Mouse (Mus musculus): ENCODE measurements around the gene Xlr4a.
"Not testable (repeated sequence)": the region's sequence is repeated elsewhere in the genome, so short reads cannot be mapped to it uniquely, and the experiment has no call there.

Xlr4a gene

GRCm38 (mm10) chrX:73082267-73083055 lies at the start of gene Xlr4a:
Gene Xlr4a, minus strand, starts transcription at chrX:73082478.
- not testable (repeated sequence) for DNase-seq (ENCODE audit: extremely low spot score)

DNA sequence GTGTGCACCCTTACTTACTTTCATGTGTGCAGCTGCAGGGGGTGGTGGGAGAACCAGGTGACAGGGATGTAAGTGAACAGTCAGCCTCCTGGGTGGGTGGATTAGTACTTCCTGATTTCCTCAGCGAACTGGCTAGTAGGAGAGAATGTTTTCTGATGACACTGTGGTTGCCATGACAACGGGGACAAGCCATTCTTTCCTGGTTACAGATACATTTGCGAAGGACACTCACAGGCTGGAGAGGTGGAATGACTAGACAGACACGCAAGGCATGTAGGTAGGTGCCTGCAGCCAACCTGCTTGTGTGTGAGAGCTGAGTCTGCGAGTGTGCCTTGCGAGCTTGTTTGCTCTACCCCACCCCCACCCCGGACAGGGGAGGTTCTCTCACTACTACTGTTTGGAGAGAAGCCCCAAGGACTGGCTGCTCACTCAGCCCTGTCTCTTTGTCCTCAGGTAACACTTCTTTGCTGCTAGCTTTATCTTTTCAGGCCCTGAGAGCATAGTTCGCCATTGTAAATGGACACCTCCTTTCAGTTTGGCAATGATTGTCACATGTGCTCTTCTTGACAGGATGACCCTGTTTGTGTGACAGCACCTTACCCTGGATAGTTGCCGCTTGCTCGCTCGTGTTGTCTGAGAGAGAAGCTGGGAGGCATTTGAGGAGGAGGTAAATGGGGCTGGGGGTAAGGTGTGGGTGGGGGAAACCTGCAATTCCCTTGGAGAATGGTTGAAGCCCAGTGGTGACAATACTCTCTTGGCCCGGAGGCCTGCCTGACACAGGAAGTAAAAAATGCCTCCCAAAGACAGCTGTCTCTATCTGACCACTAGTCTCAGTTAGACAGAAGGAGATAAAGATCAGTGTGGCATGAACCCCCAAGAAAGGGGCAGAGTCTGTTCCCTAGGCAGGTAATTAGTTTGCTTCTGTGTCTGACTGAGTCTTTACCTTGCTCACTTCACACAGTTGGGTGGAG lies 40.9 kb upstream of the Xlr4a start:
- not testable (repeated sequence) for DNase-seq (ENCODE audit: extremely low spot score)

DNA sequence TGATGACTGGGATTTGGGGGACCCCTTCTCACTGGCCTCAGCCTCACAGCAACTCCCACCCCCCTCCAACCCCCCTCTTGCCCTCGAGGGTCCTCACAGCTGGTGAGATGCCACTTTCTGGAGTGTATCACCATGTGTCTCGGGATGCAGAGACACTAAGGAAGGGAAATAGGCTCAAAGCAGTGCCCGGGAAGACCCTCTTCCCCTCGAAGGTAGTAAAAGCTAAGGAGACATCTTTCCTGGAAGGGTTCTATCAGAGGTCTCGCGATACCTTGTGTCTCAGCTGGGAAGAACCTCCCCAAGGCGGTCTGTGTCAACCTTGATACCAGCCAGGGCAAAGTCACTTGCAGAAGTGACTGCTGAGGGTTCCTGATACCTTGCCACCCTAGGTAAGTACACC lies 34.5 kb upstream of the Xlr4a start, which contains the start of gene Gm14685:
Gm14685 (plus strand) TSS at position 301 of the 400 bp plus-strand sequence.
- not testable (repeated sequence) for DNase-seq (ENCODE audit: extremely low spot score)

- not testable (repeated sequence) for DNase-seq (ENCODE audit: extremely low spot score)
Observed at GRCm38 (mm10) chrX:73096941-73097508, 14.7 kb upstream of the Xlr4a start, which contains the start of gene Xlr3a. Gene Xlr3a, minus strand, starts transcription at chrX:73097095.

DNA sequence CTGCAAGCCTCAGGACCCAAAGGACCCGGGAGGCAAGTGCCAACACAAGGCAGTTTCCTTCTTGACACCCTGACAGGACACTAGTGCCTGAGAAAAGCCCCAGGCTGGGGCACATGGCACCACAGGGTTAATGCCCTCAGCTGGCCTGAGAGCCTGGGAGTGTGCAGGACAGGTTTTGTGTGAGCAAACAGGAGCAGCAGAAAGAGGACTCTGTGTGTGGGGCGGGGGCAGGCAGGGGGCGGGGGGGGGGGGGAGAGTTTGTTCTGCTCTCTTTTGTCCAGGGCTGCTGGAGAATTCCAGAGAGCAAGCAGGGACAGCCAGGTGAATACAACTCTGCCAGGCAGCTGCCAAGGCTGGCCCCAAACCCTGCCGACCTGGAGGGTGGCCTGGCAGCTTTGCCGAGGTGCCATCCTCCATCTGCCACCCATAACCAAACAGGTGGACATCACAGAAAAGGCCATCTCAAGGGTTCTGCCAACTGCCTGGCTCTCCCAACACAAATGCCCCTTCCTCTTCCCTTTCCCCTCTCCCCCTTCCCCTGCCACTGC lies 15.4 kb downstream of the Xlr4a start:
- not testable (repeated sequence) for DNase-seq (ENCODE audit: extremely low spot score)

DNA sequence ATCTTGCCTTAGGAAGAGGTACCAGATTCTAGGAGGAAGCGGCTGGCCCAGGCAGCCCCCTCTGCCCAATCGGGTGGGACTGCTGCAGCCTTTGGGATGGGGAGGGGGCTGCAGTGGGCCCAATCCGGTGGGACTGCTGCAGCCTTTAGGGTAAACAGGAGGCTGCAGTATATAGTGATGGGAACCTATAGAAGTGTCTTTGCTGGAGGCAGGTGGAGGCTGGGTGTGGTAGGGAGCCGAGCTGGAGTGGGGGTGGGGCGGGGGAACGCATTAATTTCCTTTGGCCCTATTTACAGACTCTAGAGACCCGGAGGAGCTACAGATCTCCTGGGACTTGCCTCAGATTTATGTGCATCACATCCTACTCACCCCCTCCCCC lies 17.9 kb downstream of the Xlr4a start, which contains the start of gene Pnma3:
Pnma3 (plus strand) TSS at position 373 of the 379 bp plus-strand sequence.
- no peak for DNase-seq (ENCODE audit: extremely low spot score)

DNA sequence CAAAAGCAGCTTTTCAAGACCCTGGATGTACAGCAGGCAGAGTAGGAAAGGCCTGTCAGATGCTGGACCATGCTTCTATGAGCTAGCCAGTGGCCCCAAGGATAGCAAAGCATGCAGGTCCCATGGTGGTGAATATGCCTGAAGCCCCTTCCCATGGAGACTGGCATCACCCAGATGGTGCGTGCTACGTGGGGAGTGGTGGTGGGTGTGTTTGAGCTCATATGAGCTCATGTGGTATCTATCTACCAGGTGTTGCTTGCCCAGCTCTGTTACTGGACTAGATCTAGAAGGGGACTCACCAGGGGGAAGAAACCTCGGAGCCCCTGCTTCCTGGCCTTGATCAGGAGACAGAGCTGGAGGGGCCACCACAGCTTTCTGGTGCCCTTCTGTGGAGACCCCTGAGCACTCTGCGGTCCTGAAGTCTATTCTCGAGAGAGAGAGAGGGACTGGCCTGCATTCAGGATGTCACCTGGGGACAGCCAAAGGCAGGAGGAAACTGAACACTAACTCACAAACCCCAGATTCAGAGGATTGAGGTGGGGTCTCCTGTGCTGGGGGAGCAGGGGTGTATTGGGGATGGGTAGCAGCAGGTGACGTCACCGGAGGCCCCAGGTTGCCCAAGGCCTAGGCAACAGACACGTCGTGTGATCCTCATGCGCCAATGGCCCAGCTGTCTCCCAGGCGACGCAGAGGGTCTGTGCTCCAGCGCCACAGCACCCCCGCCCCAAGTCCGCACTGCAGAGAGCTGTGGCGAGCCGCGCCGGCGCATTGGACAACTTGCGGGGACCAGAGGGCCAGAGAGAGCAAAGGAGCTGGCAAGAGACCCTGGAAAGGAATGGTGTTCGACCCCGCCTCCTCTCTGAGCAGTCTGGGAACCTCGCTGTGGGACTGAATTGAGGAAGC lies 18.5 kb downstream of the Xlr4a start:
- DNase-seq (ENCODE audit: extremely low spot score) = peak; percentile 24

DNA sequence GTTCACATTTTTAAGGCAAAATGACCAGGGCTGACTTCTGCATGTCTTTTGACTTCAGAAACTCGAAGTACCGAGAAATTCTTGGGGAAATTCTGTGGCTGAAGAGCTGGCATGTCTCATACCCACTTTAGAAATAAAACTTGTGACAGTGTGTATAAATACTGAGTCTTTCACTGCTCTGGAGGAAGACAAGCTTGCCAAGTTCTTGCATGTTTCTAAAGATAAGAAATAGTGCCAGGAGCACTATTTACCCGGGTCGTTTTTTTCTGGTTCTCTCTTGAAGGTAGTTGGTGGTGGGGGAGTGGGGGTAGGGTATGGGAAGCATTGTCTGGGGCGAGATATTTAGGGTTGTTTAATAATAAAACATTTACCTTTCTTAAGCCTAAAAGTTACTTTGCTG lies 20.0 kb downstream of the Xlr4a start:
- DNase-seq (ENCODE audit: extremely low spot score) = no peak

GRCm38 (mm10) chrX:73061528-73061927 lies 20.8 kb downstream of the Xlr4a start:
- DNase-seq (ENCODE audit: extremely low spot score) = no peak

GRCm38 (mm10) chrX:73053860-73054563 lies 28.3 kb downstream of the Xlr4a start:
- peak; percentile 89 for DNase-seq (ENCODE audit: extremely low spot score)

- no peak for DNase-seq (ENCODE audit: extremely low spot score)
Observed at GRCm38 (mm10) chrX:73039666-73040065, 42.6 kb downstream of the Xlr4a start.

- no peak for DNase-seq (ENCODE audit: extremely low spot score)
Observed at GRCm38 (mm10) chrX:73038831-73039230, 43.4 kb downstream of the Xlr4a start.

DNA sequence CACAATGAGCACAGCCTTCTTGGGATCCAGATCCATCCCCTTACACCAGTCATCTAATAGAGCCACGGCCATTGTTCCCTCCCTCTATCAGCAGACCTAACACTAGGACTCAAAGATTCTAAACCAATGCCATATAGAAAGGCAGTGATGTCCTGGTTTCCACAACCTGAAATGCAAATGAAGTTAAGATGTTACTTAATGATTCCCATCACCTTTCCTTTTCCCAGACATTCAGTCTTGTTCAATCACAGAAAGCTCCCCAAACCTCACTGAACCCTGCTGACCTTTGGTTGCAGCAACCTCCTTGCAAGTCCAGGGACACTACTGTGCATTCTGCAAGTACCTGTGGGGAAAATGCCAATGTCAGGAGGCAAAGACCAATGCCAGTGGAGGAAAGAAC lies 45.3 kb downstream of the Xlr4a start, which contains the start of gene Pnma5:
Pnma5 (minus strand) TSS at position 101 of the 400 bp plus-strand sequence.
- no peak for DNase-seq (ENCODE audit: extremely low spot score)

All from embryo, embryonic 9.5 days (tissue).